Mouse (Mus musculus) heart, embryonic 11.5 days (tissue): ENCODE measurements at regions not wholly inside any gene's neighbourhood (a gene's known extent, or its start where the extent isn't known, plus 50 kb on each side); places are given as distances from the start of the nearest gene placed in this dataset.

Source experiments
- ATAC-seq: fragments of 200-750 bp; cut with Nextera tagmentation; replicated peaks from 2 replicates; pipeline ENCODE4 v1.8.0; 2017; ENCODE audit warnings: moderate library complexity; ENCODE audit not compliant: insufficient number of reproducible peaks, low FRiP score, low TSS enrichment
- H3K27ac ChIP-seq: fragments of 300-500 bp; sonication (generic); 2 replicates; pipeline ENCODE4 v1.5.1; 2014; ENCODE audit warnings: mild to moderate bottlenecking, low read depth, low read length
- H3K27me3 ChIP-seq: fragments of 300-500 bp; sonication (generic); 2 replicates; pipeline ENCODE4 v1.6.1; 2014; ENCODE audit warnings: mild to moderate bottlenecking, low read length, mixed read lengths; ENCODE audit not compliant: control insufficient read depth, insufficient read depth
- H3K36me3 ChIP-seq: fragments of 300-500 bp; sonication (generic); 2 replicates; pipeline ENCODE4 v1.6.1; 2014; ENCODE audit warnings: mild to moderate bottlenecking, low read length, moderate library complexity, mixed read lengths; ENCODE audit not compliant: control insufficient read depth, insufficient read depth
- H3K4me1 ChIP-seq: fragments of 300-500 bp; sonication (generic); 2 replicates; pipeline ENCODE4 v1.6.1; 2014; ENCODE audit warnings: low read length; ENCODE audit not compliant: control insufficient read depth, insufficient read depth
- H3K4me2 ChIP-seq: fragments of 300-500 bp; sonication (generic); 2 replicates; pipeline ENCODE4 v1.6.1; 2014; ENCODE audit warnings: mild to moderate bottlenecking, moderate library complexity
- H3K4me3 ChIP-seq: fragments of 300-500 bp; sonication (generic); 2 replicates; pipeline ENCODE4 v1.5.1; 2014; ENCODE audit warnings: low read depth, low read length
- H3K9ac ChIP-seq: fragments of 300-500 bp; sonication (generic); 2 replicates; pipeline ENCODE4 v1.6.1; 2014; ENCODE audit warnings: mild to moderate bottlenecking, low read depth, low read length, moderate library complexity
- H3K9me3 ChIP-seq: fragments of 300-500 bp; sonication (generic); replicated peaks from 2 replicates; pipeline ENCODE4 v1.6.1; 2016; ENCODE audit warnings: low read length; ENCODE audit not compliant: control insufficient read depth
- WGBS: fragments of 180-500 bp; shearing (Covaris S2); extraction: QIAGEN DNeasy Blood & Tissue Kit; methylation state at CpG from one replicate; pipeline ENCODE4 v1.1.7; 2014; ENCODE audit not compliant: insufficient replicate concordance; 5-methylcytosine and 5-hydroxymethylcytosine counted together

DNA sequence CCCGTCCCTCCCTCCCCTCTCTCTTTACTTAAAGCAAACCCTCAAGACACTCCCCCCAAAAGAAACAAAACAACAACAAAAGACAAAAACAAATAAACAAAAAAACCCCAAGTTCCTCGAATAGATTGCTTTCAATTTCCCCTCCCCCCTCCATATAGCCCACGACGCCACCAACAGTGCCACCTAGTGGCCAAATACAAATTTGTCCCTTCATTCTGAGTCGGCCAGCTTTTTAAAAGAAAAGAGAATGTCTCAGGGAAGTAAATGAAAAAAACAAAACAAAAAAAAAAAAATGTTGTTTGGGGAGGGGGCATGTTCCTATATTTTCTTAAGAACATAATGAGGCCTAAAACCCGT lies 229.6 kb downstream of the Mtx2 start:
- no peak overlapping the region for H3K27ac ChIP-seq
- peaks cover 2% of the 10 kb centered on the region for H3K27me3 ChIP-seq
- no peaks in the 10 kb centered on the region for H3K36me3 ChIP-seq
- 0 out of 2 replicates have a peak, but pooled peaks cover 3% of the 10 kb centered on the region for H3K4me1 ChIP-seq
- peak overlapping the region; percentile 33 for H3K4me3 ChIP-seq
- no peaks in the 10 kb centered on the region for H3K9me3 ChIP-seq
- peak overlapping the region; percentile 58 for H3K9ac ChIP-seq
- 0 out of 2 replicates have a peak, but pooled peaks have one; percentile 7 for ATAC-seq
- peak overlapping the region; percentile 67 for H3K4me2 ChIP-seq
- WGBS, result 2% methylated on average over 6 of the region's 6 CpGs

DNA sequence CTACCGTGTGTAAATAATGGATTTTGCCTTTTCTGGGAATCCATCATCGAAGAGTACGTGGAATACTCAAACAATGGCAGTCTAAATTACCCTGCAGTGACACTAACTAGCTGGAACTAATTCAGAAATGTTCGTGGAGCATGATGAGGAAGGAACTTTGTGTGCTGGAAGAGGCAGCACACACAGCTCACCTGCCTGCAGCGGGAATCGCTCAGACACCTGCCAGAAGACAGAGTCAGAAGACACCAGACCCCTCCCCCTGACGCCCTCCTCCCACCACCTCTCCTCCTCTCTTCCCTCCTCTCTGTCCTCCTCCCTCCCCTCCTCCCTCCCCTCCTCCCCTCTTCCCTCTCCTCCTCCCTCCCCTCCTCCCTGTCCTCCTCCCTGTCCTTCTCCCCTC lies 235.4 kb downstream of the Mtx2 start:
- H3K36me3 ChIP-seq, result no peaks in the 10 kb centered on the region
- no peak overlapping the region for H3K4me3 ChIP-seq
- H3K4me1 ChIP-seq, result no peaks in the 10 kb centered on the region; the same call in 1 of the 2 replicates
- H3K9ac ChIP-seq, result no peak overlapping the region
- H3K4me2 ChIP-seq, result no peak overlapping the region
- no peaks in the 10 kb centered on the region for H3K9me3 ChIP-seq
- H3K27me3 ChIP-seq, result peaks cover 2% of the 10 kb centered on the region
- ATAC-seq, result no peak
- WGBS, result 65% methylated on average over 7 of the region's 7 CpGs
- no peak overlapping the region for H3K27ac ChIP-seq

DNA sequence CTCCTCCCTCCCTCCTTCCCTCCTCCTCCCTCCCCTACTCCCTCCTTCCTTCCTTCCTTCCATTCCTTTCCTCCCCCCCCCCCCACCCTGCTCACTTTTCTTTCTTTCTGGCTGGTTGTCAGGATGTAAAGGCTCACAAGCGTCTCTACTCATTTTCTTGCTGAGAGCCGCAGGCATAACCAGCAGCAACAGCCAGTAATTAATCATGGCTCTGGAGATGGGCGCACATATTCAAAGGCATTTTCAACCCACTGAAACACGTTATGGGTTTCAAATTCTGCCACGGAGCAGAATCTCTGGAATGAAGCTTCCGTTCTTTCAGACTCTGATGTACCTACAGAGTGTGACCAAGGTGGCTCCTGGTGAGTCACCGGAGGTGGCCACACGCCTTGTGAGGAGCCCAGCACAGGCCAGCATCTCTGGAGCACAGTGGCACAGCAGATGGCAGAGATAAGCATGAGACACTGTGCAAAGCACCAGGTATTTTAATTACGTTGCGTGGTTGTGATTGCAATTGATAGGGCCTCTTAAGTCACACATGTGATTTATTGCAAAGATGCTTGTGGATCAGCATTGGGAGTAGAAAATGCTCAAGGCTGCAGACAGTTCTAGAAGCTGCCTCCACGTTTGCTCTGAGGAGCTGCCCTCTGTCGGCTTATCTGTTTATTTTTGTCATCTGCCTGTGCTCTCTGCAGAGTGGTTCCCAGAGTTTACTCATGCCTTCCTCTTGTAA lies 236.0 kb downstream of the Mtx2 start:
- ATAC-seq, result no peak
- Histone ChIP-seq H3K27me3 (peaks cover 2% of the 10 kb centered on the region), H3K9me3 (no peaks in the 10 kb centered on the region), H3K27ac (no peak overlapping the region), H3K9ac (no peak overlapping the region), H3K4me3 (no peak overlapping the region), H3K4me2 (no peak overlapping the region), H3K36me3 (no peaks in the 10 kb centered on the region), H3K4me1 (no peaks in the 10 kb centered on the region; the same call in 1 of the 2 replicates)
- 59% methylated on average over 12 of the region's 12 CpGs for WGBS

DNA sequence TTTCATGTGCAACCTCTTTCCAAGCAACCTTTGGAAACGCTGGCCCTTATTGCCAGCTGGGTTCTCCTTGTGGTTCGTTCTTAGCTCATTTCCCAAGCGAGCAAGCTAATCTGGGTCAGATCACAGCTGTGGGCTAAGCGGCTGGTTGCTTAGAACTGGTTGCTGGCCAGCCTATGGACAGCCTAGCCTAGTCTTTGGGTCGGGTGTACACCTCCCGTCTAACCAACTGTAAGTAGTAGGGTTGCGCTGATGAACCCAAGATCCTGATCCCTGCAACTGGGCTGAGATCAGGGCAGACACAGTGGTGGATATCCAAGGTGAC lies 236.5 kb downstream of the Mtx2 start:
- H3K27ac ChIP-seq, result no peak overlapping the region
- no peaks in the 10 kb centered on the region; the same call in 1 of the 2 replicates for H3K4me1 ChIP-seq
- no peaks in the 10 kb centered on the region for H3K9me3 ChIP-seq
- WGBS, result 79% methylated on average over 7 of the region's 7 CpGs
- no peak overlapping the region for H3K9ac ChIP-seq
- peaks cover 2% of the 10 kb centered on the region for H3K27me3 ChIP-seq
- ATAC-seq, result no peak
- no peak overlapping the region for H3K4me3 ChIP-seq
- no peak overlapping the region for H3K4me2 ChIP-seq
- H3K36me3 ChIP-seq, result no peaks in the 10 kb centered on the region

DNA sequence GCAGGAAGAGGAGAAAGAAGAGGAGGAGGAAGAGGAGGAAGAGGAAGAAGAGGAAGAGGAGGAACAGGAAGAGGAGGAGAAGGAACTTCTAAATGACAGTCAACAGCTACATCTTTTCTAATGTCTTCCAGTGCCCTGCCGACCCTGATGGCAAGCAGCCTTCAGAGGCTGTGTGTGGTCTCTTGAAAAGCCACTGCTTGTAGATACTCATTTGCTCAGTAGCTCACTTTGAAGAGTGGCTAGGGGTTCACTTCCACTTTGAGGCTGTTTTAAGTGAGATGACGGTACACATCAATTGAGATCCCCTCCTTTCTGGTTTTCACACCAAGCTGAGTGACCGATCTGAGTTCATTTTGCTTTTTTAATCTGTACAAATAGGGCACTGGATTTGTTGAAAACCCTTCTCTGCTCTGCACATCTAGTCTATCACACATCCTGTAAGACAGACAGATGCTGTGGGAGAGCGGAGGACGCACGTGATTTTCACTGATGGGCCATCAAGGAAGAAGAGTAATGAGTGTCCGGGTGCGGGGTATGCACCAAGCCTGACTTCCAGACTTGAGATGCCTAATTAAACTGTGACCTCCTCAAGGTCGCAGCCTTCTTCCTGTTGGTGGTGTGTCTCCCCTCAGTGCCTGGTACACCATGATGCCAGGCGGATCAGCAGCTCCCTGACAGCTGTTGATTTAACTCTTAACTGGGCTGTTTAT lies 239.0 kb downstream of the Mtx2 start:
- 64% methylated on average over 10 of the region's 10 CpGs for WGBS

DNA sequence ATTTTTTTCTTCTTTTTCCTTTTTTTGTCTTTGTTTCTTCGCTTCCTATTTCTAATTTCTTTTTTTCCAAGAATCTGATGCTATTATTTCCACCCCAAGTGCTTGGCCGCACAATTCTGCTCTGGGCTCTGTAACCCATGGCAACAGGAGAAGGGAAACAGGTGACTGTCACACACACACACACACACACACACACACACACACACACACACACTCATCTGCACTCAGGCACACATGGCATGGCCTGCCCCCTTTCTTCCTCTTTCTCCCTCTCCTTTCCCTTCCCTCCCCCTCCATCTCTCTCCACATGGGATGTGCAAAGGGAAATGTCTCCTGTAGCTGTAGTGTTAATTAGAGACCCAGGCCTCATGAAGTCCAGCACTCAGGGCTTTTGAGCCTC lies 239.7 kb downstream of the Mtx2 start:
- H3K9me3 ChIP-seq, result no peaks in the 10 kb centered on the region
- no peak overlapping the region for H3K9ac ChIP-seq
- WGBS, result 72% methylated on average over 2 of the region's 2 CpGs
- H3K27ac ChIP-seq, result no peak overlapping the region
- H3K4me1 ChIP-seq, result no peaks in the 10 kb centered on the region; the same call in 1 of the 2 replicates
- H3K4me2 ChIP-seq, result no peak overlapping the region
- H3K27me3 ChIP-seq, result no peaks in the 10 kb centered on the region
- no peaks in the 10 kb centered on the region for H3K36me3 ChIP-seq
- no peak overlapping the region for H3K4me3 ChIP-seq
- ATAC-seq, result no peak

More for the DNA sequence above, 239.0 kb downstream of the Mtx2 start:
- Histone ChIP-seq H3K36me3 (no peaks in the 10 kb centered on the region), H3K9ac (no peak overlapping the region), H3K4me2 (no peak overlapping the region), H3K4me3 (no peak overlapping the region), H3K27me3 (peaks cover 2% of the 10 kb centered on the region; the same call in 1 of the 2 replicates), H3K4me1 (no peaks in the 10 kb centered on the region; the same call in 1 of the 2 replicates), H3K27ac (no peak overlapping the region), H3K9me3 (no peaks in the 10 kb centered on the region)
- no peak for ATAC-seq

DNA sequence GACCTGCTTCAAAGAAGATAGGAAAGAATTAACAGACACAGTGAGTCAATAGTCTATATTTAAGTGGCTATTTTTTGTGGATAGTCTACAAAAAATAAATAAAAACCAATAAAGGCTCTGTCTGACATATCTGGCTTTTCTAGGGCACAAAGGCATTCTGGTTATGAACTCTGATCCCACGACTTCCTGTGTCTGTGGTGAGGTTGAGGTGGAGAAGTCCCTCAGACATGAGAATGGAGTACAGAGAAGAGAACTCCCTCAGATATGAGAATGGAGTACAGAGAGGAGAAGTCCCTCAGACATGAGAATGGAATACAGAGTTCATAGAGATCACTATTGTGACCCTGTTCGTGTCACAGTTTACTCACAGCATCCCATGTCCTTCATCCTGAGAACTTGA lies 243.7 kb downstream of the Mtx2 start:
- ATAC-seq, result no peak
- Histone ChIP-seq H3K4me3 (no peak overlapping the region), H3K9ac (no peak overlapping the region), H3K9me3 (no peaks in the 10 kb centered on the region), H3K36me3 (no peaks in the 10 kb centered on the region), H3K4me1 (no peaks in the 10 kb centered on the region; the same call in 1 of the 2 replicates), H3K4me2 (no peak overlapping the region), H3K27ac (no peak overlapping the region), H3K27me3 (no peaks in the 10 kb centered on the region)
- WGBS, result 67% methylated on average over 2 of the region's 2 CpGs

DNA sequence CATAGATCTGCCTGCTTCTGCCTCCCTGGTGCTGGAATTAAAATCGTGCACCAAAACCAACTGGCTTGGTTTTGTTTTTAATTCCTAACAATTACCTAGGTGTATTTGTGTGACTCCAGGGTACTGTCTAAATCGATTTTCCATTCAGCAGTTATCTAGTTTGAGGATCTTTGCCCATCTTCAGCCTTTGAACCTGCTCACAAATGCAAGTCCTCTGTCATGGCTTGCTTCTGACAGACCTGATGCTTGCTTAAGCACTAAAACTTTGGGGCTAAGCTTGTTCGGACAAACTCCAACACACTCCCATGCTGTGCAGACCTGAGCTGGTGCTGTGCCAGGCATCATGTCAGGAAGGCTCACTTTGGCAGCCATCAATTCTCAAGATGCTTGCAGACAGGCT lies 246.4 kb downstream of the Mtx2 start:
- no peak overlapping the region for H3K4me2 ChIP-seq
- ATAC-seq, result no peak
- no peaks in the 10 kb centered on the region for H3K27me3 ChIP-seq
- no peak overlapping the region for H3K4me3 ChIP-seq
- H3K36me3 ChIP-seq, result no peaks in the 10 kb centered on the region
- no peak overlapping the region for H3K27ac ChIP-seq
- H3K4me1 ChIP-seq, result no peaks in the 10 kb centered on the region
- WGBS, result 64% methylated on average over 3 of the region's 3 CpGs
- no peaks in the 10 kb centered on the region for H3K9me3 ChIP-seq
- H3K9ac ChIP-seq, result no peak overlapping the region

DNA sequence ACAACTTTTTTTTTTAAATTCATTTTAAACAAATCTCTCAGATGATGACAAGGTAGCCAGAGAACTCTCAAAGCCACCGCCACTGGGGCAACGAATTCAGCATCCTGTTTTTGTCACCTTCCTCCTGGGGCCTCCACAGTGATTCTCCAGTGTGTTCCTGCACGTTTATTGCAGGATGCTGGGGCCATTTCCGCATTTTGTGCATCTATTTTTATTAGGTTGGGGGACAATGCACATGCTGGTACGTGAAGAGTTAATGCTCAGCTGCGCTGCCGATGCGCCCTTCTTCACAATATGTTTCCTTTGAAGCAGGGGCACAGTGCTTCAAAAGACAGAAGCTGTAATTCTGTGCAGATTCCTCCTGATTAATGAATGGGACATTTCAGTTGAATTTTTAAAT lies 246.9 kb downstream of the Mtx2 start:
- H3K9ac ChIP-seq, result no peak overlapping the region
- H3K4me3 ChIP-seq, result no peak overlapping the region
- no peak overlapping the region for H3K27ac ChIP-seq
- no peak for ATAC-seq
- H3K36me3 ChIP-seq, result no peaks in the 10 kb centered on the region
- H3K9me3 ChIP-seq, result no peaks in the 10 kb centered on the region
- H3K4me1 ChIP-seq, result no peaks in the 10 kb centered on the region
- WGBS, result 64% methylated on average over 8 of the region's 8 CpGs
- no peaks in the 10 kb centered on the region for H3K27me3 ChIP-seq
- no peak overlapping the region for H3K4me2 ChIP-seq
